Mouse (Mus musculus) heart, embryonic 10.5 days (tissue): ENCODE results near the gene Sox2. TPM values are rescaled to one million over a fixed set of nuclear protein-coding genes. Genes with fewer than 3 reads are reported as not detected.

ENCODE experiments used
- DNase-seq: peaks from one replicate; pipeline ENCODE4 v3.0.0-alpha.2; 2017; ENCODE audit warnings: low spot score
- H3K27ac ChIP-seq: fragments of 300-500 bp; sonication (generic); 2 replicates; pipeline ENCODE4 v1.5.1; 2016; ENCODE audit warnings: mild to moderate bottlenecking
- H3K27me3 ChIP-seq: fragments of 300-500 bp; sonication (generic); 2 replicates; pipeline ENCODE4 v1.6.1; 2016; ENCODE audit warnings: mild to moderate bottlenecking; ENCODE audit not compliant: poor library complexity, insufficient read depth, severe bottlenecking
- H3K36me3 ChIP-seq: fragments of 300-500 bp; sonication (generic); 2 replicates; pipeline ENCODE4 v1.6.1; 2016; ENCODE audit warnings: mild to moderate bottlenecking, moderate library complexity
- H3K4me1 ChIP-seq: fragments of 300-500 bp; sonication (generic); 2 replicates; pipeline ENCODE4 v1.6.1; 2016; ENCODE audit warnings: mild to moderate bottlenecking
- H3K4me3 ChIP-seq: fragments of 300-500 bp; sonication (generic); 2 replicates; pipeline ENCODE4 v1.5.1; 2016; ENCODE audit warnings: mild to moderate bottlenecking, moderate library complexity
- H3K9me3 ChIP-seq: fragments of 300-500 bp; sonication (generic); 2 replicates; pipeline ENCODE4 v1.6.1; 2016; ENCODE audit warnings: mild to moderate bottlenecking, moderate library complexity
- WGBS: fragments of 180-500 bp; shearing (Covaris S2); methylation state at CpG from one replicate; pipeline ENCODE4 v1.1.7; 2016; 5-methylcytosine and 5-hydroxymethylcytosine counted together
- polyA plus RNA-seq: library from polyadenylated mRNA; unstranded; fragments of >200 nt; fragmentation: Nextera tagmentation; extraction: Ambion mirVana; gene quantifications from 2 replicates; pipeline ENCODE4 v1.2.1, GENCODE M21; 2016

Gene Sox2
- polyA plus RNA-seq, 1 experiment from 2014 or later = 0.77 TPM

DNA sequence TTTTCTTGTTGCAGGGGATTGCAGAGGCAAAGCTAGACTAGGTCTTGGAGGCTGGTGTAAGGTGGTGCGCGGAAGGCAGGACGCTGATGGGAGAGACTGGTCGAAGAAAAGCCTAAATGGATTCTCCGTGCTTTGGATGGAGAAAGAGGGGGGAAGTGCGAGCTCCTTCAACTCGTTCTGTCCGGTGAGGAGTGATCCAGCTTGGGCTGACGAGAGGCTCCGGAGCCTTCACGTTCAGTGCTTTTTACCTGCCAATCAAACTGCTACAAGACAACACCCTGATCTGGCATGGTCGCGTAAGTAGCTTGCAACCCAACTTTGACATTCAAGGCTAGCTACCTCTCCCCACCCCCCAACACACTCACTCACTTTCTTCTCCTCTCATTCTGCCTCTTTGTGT is 11.9 kb upstream of the Sox2 start:
- H3K27ac ChIP-seq = no peak overlapping the region
- no peak overlapping the region; the same call in 1 of the 2 replicates for H3K4me3 ChIP-seq

DNA sequence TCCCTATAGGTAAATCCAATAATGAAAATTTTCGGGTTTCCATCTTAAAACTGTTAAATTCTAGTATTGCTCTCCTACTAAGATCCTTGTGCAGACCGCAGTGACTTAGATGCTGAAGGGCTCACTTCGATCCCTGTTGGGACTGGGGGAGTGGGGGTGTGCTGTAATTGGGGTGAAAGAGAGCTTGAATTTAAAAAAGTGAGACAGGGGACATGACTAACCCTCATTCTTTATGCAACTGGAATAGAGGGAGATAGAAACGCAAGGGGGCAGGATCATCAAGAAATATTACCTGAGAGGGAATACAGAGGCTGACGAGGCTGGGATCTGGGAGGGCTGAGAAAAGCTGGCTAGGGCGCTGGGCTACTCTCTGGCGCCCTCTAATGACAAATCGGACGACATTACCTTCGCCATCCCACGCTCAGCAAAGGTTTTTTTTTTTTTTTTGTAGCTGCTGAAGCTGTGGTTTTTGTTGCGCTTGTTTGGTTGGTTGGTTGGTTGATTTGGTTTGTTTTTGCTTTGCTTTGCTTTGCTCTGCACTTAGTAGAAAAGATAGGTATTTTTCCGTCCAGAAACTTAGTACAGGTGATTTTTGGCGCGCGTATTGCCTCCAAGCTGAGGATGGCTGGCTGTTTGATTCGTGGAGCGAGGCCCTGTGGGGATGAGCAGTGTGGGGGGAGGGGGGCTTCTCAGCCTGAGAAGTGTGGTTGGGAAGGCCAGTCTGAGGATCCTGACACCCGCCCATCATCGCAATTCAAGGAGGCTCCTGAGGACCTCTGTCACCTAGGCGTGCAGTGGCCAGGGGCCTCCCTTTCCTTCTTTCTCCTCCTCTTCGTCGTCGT is 11.0 kb upstream of the Sox2 start:
- H3K9me3 ChIP-seq = no peaks in the 10 kb centered on the region
- H3K27me3 ChIP-seq = peaks cover 95% of the 10 kb centered on the region
- peak overlapping the region; percentile 34 for H3K4me3 ChIP-seq
- no peaks in the 10 kb centered on the region for H3K36me3 ChIP-seq
- no peak for DNase-seq
- H3K27ac ChIP-seq = no peak overlapping the region
- WGBS = 5% methylated on average over 24 of the region's 24 CpGs
- H3K4me1 ChIP-seq = peaks cover 15% of the 10 kb centered on the region

More for the DNA sequence above, 11.9 kb upstream of the Sox2 start:
- H3K4me1 ChIP-seq = peaks cover 15% of the 10 kb centered on the region
- no peaks in the 10 kb centered on the region for H3K36me3 ChIP-seq
- WGBS = 6% methylated on average over 13 of the region's 13 CpGs
- H3K9me3 ChIP-seq = no peaks in the 10 kb centered on the region
- no peak for DNase-seq
- peaks cover 86% of the 10 kb centered on the region for H3K27me3 ChIP-seq

DNA sequence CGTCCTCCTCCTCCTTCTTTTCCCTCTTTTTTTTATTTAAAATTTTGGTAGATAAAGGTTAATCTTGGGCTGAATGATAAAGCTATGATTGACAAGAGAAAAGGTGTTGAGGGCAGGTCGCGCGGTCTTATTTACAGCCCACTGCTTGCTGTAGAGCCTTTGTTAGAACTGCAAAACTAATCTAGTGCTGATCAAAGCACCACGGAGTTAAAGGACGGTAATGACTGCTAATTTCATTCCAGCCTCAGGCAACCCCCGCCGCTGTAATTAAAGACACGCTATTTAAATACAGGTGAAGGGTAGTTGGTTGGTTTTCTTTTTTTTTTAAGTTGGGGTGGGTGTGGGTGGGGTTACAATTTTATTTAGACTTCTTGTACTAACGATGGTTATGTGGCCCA is 10.3 kb upstream of the Sox2 start:
- H3K4me1 ChIP-seq = peaks cover 15% of the 10 kb centered on the region
- no peak for DNase-seq
- peaks cover 96% of the 10 kb centered on the region for H3K27me3 ChIP-seq
- peak overlapping the region; percentile 34; the same call in 1 of the 2 replicates for H3K4me3 ChIP-seq
- H3K9me3 ChIP-seq = no peaks in the 10 kb centered on the region
- H3K27ac ChIP-seq = no peak overlapping the region
- WGBS = 3% methylated on average over 10 of the region's 10 CpGs
- no peaks in the 10 kb centered on the region for H3K36me3 ChIP-seq

DNA sequence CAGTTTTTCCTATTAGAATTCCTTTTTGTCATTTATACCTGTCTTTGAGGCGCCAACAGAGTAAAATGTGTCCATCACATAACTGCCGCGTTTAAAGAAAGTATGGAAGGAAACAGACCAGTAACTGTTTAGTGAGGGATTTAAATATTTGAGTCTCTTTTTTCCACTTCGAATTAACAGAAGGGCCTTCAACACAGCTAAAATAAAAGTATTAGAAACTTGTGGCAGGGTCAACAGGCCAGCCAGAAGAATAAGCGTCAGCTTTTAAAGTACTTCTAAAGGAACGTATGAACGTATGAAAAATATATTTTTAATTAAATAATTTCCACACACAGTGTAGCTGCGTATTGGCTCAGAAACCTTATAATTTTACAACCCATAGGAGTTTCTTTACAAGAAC is 9.9 kb upstream of the Sox2 start:
- peaks cover 96% of the 10 kb centered on the region for H3K27me3 ChIP-seq

DNA sequence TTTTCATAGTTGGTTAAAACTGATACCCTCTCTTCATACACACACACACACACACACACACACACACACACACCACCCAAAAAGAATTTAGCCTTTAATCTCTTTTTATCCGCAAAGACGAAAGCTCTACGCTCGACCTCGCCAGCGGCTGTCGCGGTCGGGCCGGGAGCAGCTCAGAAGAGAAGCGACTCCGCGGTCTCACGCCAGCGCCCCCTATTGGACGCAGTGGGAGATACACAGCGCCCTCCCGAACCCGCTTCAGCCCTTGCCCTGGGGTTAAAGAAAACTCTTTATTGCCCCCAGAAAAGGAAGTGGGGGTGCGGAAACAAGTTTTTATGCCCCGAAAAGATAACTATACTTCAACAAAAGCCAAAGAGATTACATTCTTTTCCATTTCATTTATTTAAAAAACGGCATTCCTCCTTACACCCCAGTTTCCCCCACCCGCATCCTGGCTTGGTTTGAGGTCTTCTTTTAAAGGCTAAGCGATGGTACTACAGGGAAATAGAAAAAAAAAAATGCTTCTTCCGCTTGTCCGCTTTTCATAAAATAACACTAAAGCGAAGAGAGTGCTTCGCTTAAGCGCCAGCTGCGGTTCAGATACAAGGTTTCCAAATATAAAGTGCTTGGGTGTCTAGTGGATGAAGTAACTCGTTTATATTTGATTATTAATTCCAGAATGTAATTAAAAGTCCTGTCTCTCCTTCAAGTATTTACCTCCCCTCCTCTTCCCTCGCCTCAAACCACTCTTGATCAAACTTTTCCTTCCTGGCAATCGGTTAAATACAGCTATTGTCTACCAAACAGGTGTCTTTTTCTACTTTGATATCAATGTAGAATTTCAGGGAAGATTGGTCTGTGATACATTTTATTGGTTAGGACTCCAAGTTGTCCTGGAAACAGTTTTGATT is 9.3 kb upstream of the Sox2 start:
- Histone ChIP-seq H3K27ac (no peak overlapping the region), H3K27me3 (peaks cover 96% of the 10 kb centered on the region), H3K4me3 (peak overlapping the region; percentile 27; the same call in 1 of the 2 replicates), H3K36me3 (no peaks in the 10 kb centered on the region), H3K9me3 (no peaks in the 10 kb centered on the region), H3K4me1 (peaks cover 15% of the 10 kb centered on the region)
- WGBS = 4% methylated on average over 33 of the region's 33 CpGs
- peak; percentile 84 for DNase-seq

More for the DNA sequence above, 9.9 kb upstream of the Sox2 start:
- no peak for DNase-seq
- Histone ChIP-seq H3K36me3 (no peaks in the 10 kb centered on the region), H3K4me3 (peak overlapping the region; percentile 27; the same call in 1 of the 2 replicates), H3K9me3 (no peaks in the 10 kb centered on the region), H3K4me1 (peaks cover 15% of the 10 kb centered on the region), H3K27ac (no peak overlapping the region)
- 11% methylated on average over 8 of the region's 8 CpGs for WGBS

DNA sequence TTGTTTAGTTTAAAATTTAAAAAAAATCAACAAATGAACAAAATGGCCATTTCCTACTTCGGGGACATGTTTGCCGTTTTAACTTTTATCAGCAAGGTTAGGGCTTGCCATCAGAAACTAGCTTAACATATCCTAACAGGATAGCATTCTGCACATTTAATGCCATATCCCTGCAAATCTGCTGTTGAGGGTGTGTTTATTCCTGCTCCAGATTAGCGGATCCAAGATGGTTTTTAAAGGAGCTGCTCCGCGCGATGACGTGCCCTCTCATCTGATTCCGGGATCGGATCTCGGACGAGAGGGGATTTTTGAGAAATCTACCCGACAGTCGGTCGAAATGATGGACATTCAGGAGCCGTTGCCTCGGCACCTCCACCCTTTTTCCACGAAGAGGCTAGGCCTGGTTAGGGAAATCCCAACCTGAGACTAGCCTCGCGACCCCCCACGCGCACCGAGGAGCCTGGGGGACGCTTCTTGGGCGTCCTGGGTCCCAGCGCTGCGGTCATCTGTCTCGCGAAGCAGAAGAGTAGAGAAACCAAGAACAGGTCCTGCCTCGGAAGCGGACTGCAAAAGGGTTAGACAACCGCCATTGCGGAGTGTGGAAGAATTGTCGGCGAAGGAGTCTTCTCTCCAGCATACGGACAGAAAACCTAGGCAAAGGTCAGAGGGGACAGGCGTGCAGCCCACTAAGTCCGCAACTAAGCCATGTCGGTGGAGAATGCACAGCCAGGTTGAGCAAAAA is 8.3 kb upstream of the Sox2 start:
- peak; percentile 77 for DNase-seq
- WGBS = 1% methylated on average over 38 of the region's 38 CpGs
- peaks cover 15% of the 10 kb centered on the region for H3K4me1 ChIP-seq

DNA sequence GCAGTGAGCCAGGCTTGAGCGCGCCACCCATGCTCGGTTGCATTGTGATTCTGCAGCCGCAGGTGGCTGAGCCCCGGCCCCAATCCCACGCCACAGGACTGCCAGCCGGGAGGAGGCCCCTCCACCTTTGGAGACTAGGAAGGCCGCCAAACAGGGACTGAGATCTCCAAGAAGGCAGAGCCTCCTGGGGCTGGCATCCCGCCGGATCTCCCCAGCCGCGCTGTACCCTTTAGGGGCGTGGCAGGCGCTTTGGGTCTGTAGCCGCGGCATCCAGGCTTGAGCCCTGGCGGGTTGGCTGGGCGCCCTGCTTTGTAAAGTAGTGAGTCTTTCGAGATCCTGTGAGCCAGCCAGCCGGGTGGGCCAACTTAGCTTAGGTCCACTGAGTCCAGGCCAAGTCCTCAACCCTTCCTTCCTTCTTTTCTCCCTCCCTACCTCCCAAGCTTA is 7.7 kb upstream of the Sox2 start:
- peak overlapping the region; percentile 50 for H3K4me3 ChIP-seq
- no peaks in the 10 kb centered on the region for H3K9me3 ChIP-seq
- under 1% methylated on average over 20 of the region's 20 CpGs for WGBS
- H3K27ac ChIP-seq = no peak overlapping the region
- no peaks in the 10 kb centered on the region for H3K36me3 ChIP-seq
- H3K4me1 ChIP-seq = peaks cover 15% of the 10 kb centered on the region
- peak; percentile 76 for DNase-seq
- peaks cover 98% of the 10 kb centered on the region for H3K27me3 ChIP-seq

More for the DNA sequence above, 8.3 kb upstream of the Sox2 start:
- Histone ChIP-seq H3K27ac (no peak overlapping the region), H3K4me3 (peak overlapping the region; percentile 50), H3K9me3 (no peaks in the 10 kb centered on the region), H3K27me3 (peaks cover 98% of the 10 kb centered on the region), H3K36me3 (no peaks in the 10 kb centered on the region)

DNA sequence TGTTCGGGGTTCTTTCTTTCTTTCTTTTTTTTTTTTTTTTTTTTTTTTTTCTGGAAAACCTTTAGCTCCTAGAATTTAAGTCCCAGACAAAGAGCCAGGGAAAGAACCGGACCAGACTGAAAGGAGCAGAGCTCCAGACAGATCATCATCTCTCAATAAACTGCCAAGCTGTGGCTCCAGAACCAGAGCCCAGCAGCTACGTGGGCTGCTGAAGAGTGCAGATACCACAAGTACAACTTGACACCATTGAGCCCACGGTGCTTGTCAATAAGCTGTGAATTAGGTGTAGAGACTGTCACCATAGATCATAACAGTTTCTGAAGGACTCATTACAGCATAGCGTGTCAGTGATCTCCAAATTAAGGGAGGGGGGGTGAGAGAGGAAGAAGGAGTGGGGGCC is 7.1 kb upstream of the Sox2 start:
- 8% methylated on average over 5 of the region's 5 CpGs for WGBS
- DNase-seq = no peak

DNA sequence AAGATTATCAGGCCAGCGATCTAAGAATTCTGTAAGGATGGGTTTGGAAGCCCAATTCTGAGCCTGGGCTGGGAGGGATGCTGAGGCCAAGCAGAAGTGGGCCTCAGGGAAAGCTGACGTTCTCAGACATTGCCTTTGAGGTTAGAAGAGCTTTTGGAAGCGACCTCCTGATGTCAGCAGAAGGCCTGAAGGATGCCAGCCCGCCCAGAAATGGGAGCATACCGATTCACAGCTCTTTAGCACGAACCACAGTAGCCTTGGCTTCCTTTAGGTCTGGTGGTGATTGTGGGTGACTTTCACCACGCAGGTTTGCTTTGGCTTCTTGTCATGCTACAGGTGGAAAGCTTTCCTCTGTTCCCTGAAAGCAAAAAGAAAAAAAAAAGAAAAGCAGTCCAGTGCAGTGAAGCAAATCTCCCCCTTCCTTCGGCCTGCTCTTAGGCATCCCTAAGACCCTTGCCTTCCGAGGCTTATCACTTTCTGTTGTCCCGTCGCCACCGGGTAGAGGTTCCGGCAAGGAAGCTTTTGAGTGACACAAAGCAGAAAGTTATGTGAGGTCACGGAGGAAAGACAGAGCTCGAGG is 6.6 kb upstream of the Sox2 start:
- H3K36me3 ChIP-seq = no peaks in the 10 kb centered on the region
- no peak overlapping the region for H3K4me3 ChIP-seq
- peaks cover 96% of the 10 kb centered on the region for H3K27me3 ChIP-seq
- peaks cover 17% of the 10 kb centered on the region for H3K4me1 ChIP-seq
- no peak for DNase-seq
- whole genome bisulfite sequencing = under 1% methylated on average over 15 of the region's 15 CpGs
- no peaks in the 10 kb centered on the region for H3K9me3 ChIP-seq
- H3K27ac ChIP-seq = no peak overlapping the region

More for the DNA sequence above, 7.1 kb upstream of the Sox2 start:
- Histone ChIP-seq H3K9me3 (no peaks in the 10 kb centered on the region), H3K36me3 (no peaks in the 10 kb centered on the region), H3K4me1 (peaks cover 15% of the 10 kb centered on the region), H3K27me3 (peaks cover 96% of the 10 kb centered on the region), H3K4me3 (no peak overlapping the region), H3K27ac (no peak overlapping the region)

DNA sequence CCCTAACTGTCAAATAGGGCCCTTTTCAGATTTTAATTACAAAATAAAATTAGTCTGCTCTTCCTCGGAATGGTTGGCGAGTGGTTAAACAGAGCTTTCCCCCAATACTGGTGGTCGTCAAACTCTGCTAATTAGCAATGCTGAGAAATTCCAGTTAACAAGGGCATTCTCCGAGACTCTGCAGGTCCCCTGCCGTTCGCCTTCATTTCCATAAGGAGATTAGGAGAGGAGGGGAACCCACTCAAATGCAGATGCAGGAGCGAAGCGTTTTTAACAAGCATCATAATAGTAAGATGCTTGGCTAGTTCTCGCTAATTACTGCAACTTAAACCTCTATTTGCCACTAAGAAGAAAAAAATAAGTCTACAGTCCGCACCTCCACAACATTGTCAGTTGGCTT is 4.0 kb upstream of the Sox2 start:
- no peak for DNase-seq
- 2% methylated on average over 10 of the region's 10 CpGs for WGBS
- Histone ChIP-seq H3K4me1 (peaks cover 36% of the 10 kb centered on the region), H3K27ac (no peak overlapping the region), H3K4me3 (no peak overlapping the region), H3K9me3 (no peaks in the 10 kb centered on the region), H3K27me3 (peaks cover 96% of the 10 kb centered on the region), H3K36me3 (no peaks in the 10 kb centered on the region)

DNA sequence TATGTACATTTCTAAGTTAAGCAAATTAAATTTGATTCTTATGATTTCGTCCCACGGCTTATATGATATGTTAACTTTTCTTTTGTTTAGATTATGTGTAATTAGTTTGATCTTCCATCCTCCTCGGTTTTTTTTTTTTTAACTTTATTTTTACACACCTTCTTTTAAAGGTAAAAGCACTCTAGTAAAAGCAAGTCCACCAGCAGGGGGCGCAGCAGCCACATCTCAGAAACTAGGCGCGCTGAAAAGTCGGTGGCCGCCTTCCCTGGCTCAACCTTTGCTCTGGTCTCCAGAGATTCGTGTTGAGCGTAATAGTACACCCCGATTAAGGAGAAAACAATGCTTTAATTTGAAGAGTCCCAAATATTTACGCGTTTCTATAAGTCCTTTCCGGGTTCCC is 2.5 kb upstream of the Sox2 start:
- no peaks in the 10 kb centered on the region for H3K36me3 ChIP-seq
- WGBS = under 1% methylated on average over 14 of the region's 14 CpGs
- no peak overlapping the region for H3K4me3 ChIP-seq
- H3K9me3 ChIP-seq = no peaks in the 10 kb centered on the region
- peaks cover 82% of the 10 kb centered on the region for H3K27me3 ChIP-seq
- DNase-seq = peak; percentile 86
- peaks cover 27% of the 10 kb centered on the region for H3K4me1 ChIP-seq
- no peak overlapping the region for H3K27ac ChIP-seq
